Mouse (Mus musculus) frontal cortex, postnatal 25 days (tissue): Measurements from ENCODE around the gene Slc35b4.

Experiments
- DNase-seq, 2 experiments: peaks; one replicate each; pipeline ENCODE4 v3.0.0; 2022; ENCODE audit warnings: low spot score in 2 of 2

Gene Slc35b4

GRCm38 (mm10) chr6:34129261-34129660 lies 47.6 kb downstream of the Slc35b4 start:
- no peak for DNase-seq

- no peak for DNase-seq
These were observed 52.5 kb downstream of the Slc35b4 start for GRCm38 (mm10) chr6:34124401-34124800.

GRCm38 (mm10) chr6:34116838-34117478 lies 60.0 kb downstream of the Slc35b4 start:
- no peak for DNase-seq

- no peak for DNase-seq
These were observed 65.5 kb downstream of the Slc35b4 start for GRCm38 (mm10) chr6:34111406-34111805.

- no peak for DNase-seq
These were observed 66.3 kb downstream of the Slc35b4 start for GRCm38 (mm10) chr6:34110571-34110970.
